ENCODE assay signal across 7 mouse cellular contexts in the genomic region with DNA sequence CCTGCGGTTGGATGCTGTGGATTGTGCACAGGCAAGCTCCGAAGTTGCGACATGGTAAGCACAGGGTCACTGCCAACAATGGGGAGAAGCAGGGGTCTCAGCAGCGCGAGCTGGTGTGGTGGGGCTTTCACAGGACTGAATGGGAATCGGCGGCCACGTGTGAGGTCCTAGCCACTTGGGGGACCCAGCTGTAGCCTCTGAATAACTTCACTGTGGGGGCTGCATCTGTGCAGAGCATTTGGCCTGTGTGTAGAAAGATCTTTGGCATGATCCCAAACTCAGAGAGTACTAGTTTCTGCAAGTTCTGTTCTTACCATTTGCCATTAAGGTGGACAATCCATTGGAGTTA. TPM values are rescaled to one million over a fixed set of nuclear protein-coding genes. Genes with fewer than 3 reads are reported as not detected.
DNase-seq lines count a peak whose midpoint lies in the region; ATAC-seq and TF ChIP-seq lines count a peak whose summit lies in the region.
"Not testable (repeated sequence)": the region's sequence is repeated elsewhere in the genome, so short reads cannot be mapped to it uniquely, and the experiment has no call there.

No protein-coding gene starts in this region.

- 1% methylated on average over 8 of the region's 8 CpGs for WGBS in forebrain, embryonic 10.5 days
- 2% methylated on average over 8 of the region's 8 CpGs for WGBS in heart, embryonic 13.5 days
- WGBS in intestine, embryonic 15.5 days = 0% methylated on average over 8 of the region's 8 CpGs
- WGBS in limb, embryonic 14.5 days = 0% methylated on average over 8 of the region's 8 CpGs
- WGBS in lung, postnatal 0 days = 0% methylated on average over 7 of the region's 8 CpGs
- WGBS in neural tube, embryonic 13.5 days = 0% methylated on average over 8 of the region's 8 CpGs

- peaks cover 31% of the 10 kb centered on the region for H3K9me3 ChIP-seq in forebrain, embryonic 10.5 days
- H3K9me3 ChIP-seq in heart, embryonic 13.5 days; intestine, embryonic 15.5 days; lung, postnatal 0 days (ENCODE audit: low read length); neural tube, embryonic 13.5 days: not testable (repeated sequence)
- H3K9me3 ChIP-seq in limb, embryonic 14.5 days (ENCODE audit: control insufficient read depth, low read length) = peaks cover 16% of the 10 kb centered on the region

- peak overlapping the region; percentile 41 for H3K27ac ChIP-seq in bone marrow macrophage, adult 2 months (ENCODE audit: insufficient read depth, low read depth, low read length)
- peak overlapping the region; percentile 81 for H3K27ac ChIP-seq in forebrain, embryonic 10.5 days
- peak overlapping the region; percentile 93; the same call in 1 of the 2 replicates for H3K27ac ChIP-seq in heart, embryonic 13.5 days (replicated peaks)
- peak overlapping the region; percentile 93 for H3K27ac ChIP-seq in intestine, embryonic 15.5 days
- H3K27ac ChIP-seq in limb, embryonic 14.5 days (replicated peaks; ENCODE audit: low read depth, low read length) = 0 out of 2 replicates have a peak overlapping the region, but pooled peaks have one; percentile 67
- H3K27ac ChIP-seq in lung, postnatal 0 days (ENCODE audit: low read length) = peak overlapping the region; percentile 85
- peak overlapping the region; percentile 56; the same call in 1 of the 2 replicates for H3K27ac ChIP-seq in neural tube, embryonic 13.5 days (replicated peaks)

- not testable (repeated sequence) for TF ChIP-seq CTCF in bone marrow macrophage, adult 2 months (IDR thresholded peaks at IDR 0.05; ENCODE audit: low read depth, low read length); lung, postnatal 0 days (IDR thresholded peaks at IDR 0.05)

- H3K4me1 ChIP-seq in bone marrow macrophage, adult 2 months (ENCODE audit: control insufficient read depth, insufficient read depth, low read length) = peaks cover 13% of the 10 kb centered on the region
- H3K4me1 ChIP-seq in forebrain, embryonic 10.5 days = peaks cover 17% of the 10 kb centered on the region
- peaks cover 23% of the 10 kb centered on the region for H3K4me1 ChIP-seq in heart, embryonic 13.5 days
- not testable (repeated sequence) for H3K4me1 ChIP-seq in intestine, embryonic 15.5 days (replicated peaks); limb, embryonic 14.5 days (ENCODE audit: control insufficient read depth, insufficient read depth, low read length); lung, postnatal 0 days (ENCODE audit: insufficient read depth, low read depth, low read length)
- peaks cover 18% of the 10 kb centered on the region for H3K4me1 ChIP-seq in neural tube, embryonic 13.5 days (replicated peaks)

- peaks cover 35% of the 10 kb centered on the region for H3K36me3 ChIP-seq in forebrain, embryonic 10.5 days (replicated peaks)
- H3K36me3 ChIP-seq in heart, embryonic 13.5 days = peaks cover 12% of the 10 kb centered on the region; the same call in 1 of the 2 replicates
- peaks cover 10% of the 10 kb centered on the region; the same call in 1 of the 2 replicates for H3K36me3 ChIP-seq in intestine, embryonic 15.5 days
- H3K36me3 ChIP-seq in limb, embryonic 14.5 days (ENCODE audit: control insufficient read depth, insufficient read depth, low read length); lung, postnatal 0 days (ENCODE audit: insufficient read depth, low read length); neural tube, embryonic 13.5 days: not testable (repeated sequence)

- TF ChIP-seq EP300 in lung, postnatal 0 days (IDR thresholded peaks at IDR 0.05) = not testable (repeated sequence)

- TF ChIP-seq POLR2A in bone marrow macrophage, adult 2 months (IDR thresholded peaks at IDR 0.05; ENCODE audit: borderline replicate concordance, low read depth, low read length); limb, embryonic 14.5 days (IDR thresholded peaks at IDR 0.05; ENCODE audit: borderline replicate concordance, extremely low read depth, insufficient read depth, insufficient read length): not testable (repeated sequence)

- ATAC-seq in heart, embryonic 13.5 days (ENCODE audit: extremely low read depth, insufficient number of reproducible peaks, low FRiP score, low TSS enrichment) = peak; percentile 21; the same call in 1 of the 2 replicates
- peak; percentile 56 for ATAC-seq in intestine, embryonic 15.5 days
- peak; percentile 77 for ATAC-seq in limb, embryonic 14.5 days (ENCODE audit: low FRiP score, low read depth)
- ATAC-seq in lung, postnatal 0 days = not testable (repeated sequence)
- ATAC-seq in neural tube, embryonic 13.5 days (ENCODE audit: low read depth) = peak; percentile 84

- peak overlapping the region; percentile 73 for H3K4me2 ChIP-seq in heart, embryonic 13.5 days
- peak overlapping the region; percentile 70 for H3K4me2 ChIP-seq in intestine, embryonic 15.5 days (replicated peaks)
- peak overlapping the region; percentile 40 for H3K4me2 ChIP-seq in limb, embryonic 14.5 days (replicated peaks; ENCODE audit: low read depth, low read length, severe bottlenecking)
- H3K4me2 ChIP-seq in lung, postnatal 0 days (replicated peaks; ENCODE audit: low read depth, low read length) = peak overlapping the region; percentile 53
- H3K4me2 ChIP-seq in neural tube, embryonic 13.5 days = peak overlapping the region; percentile 62

- not testable (repeated sequence) for H3K27me3 ChIP-seq in forebrain, embryonic 10.5 days (ENCODE audit: poor library complexity, severe bottlenecking); heart, embryonic 13.5 days (replicated peaks); intestine, embryonic 15.5 days (replicated peaks); limb, embryonic 14.5 days (ENCODE audit: control insufficient read depth, insufficient read depth, low read length); lung, postnatal 0 days (replicated peaks; ENCODE audit: insufficient read depth, low read length); neural tube, embryonic 13.5 days

- H3K4me3 ChIP-seq in bone marrow macrophage, adult 2 months (ENCODE audit: insufficient read depth, low read length) = peak overlapping the region; percentile 67
- peak overlapping the region; percentile 62 for H3K4me3 ChIP-seq in forebrain, embryonic 10.5 days
- H3K4me3 ChIP-seq in heart, embryonic 13.5 days = peak overlapping the region; percentile 65
- H3K4me3 ChIP-seq in intestine, embryonic 15.5 days (replicated peaks) = peak overlapping the region; percentile 57
- H3K4me3 ChIP-seq in limb, embryonic 14.5 days (replicated peaks; ENCODE audit: low read length) = peak overlapping the region; percentile 49
- H3K4me3 ChIP-seq in lung, postnatal 0 days (ENCODE audit: low read depth, low read length) = peak overlapping the region; percentile 52
- H3K4me3 ChIP-seq in neural tube, embryonic 13.5 days = peak overlapping the region; percentile 57

- H3K9ac ChIP-seq in heart, embryonic 13.5 days = peak overlapping the region; percentile 80
- peak overlapping the region; percentile 40 for H3K9ac ChIP-seq in intestine, embryonic 15.5 days
- peak overlapping the region; percentile 47 for H3K9ac ChIP-seq in limb, embryonic 14.5 days (ENCODE audit: low read depth, low read length, severe bottlenecking)
- peak overlapping the region; percentile 43; the same call in 1 of the 2 replicates for H3K9ac ChIP-seq in lung, postnatal 0 days (replicated peaks; ENCODE audit: low read depth)
- H3K9ac ChIP-seq in neural tube, embryonic 13.5 days = peak overlapping the region; percentile 71

- not testable (repeated sequence) for DNase-seq in forebrain, embryonic 10.5 days (ENCODE audit: extremely low spot score, low spot score); limb, embryonic 14.5 days (ENCODE audit: low spot score)
- DNase-seq in lung, postnatal 0 days (ENCODE audit: low spot score) = peak; percentile 6

RNA-seq across cellular contexts. Expression of a gene that starts 0.2 kb away (rescaled TPM):
- 13.2 and 14.3 TPM in 2 replicates for polyA plus RNA-seq in bone marrow macrophage, adult 2 months (2012; ENCODE audit: insufficient read depth, insufficient read length, missing spikeins)
- 20.5 and 23.1 TPM in 2 replicates for polyA plus RNA-seq in forebrain, embryonic 10.5 days (2016; fragmentation: Nextera tagmentation; extraction: Ambion mirVana)
- polyA plus RNA-seq in heart, embryonic 13.5 days (2015; fragmentation: Nextera tagmentation; extraction: Ambion mirVana) = 17.6 and 17.8 TPM in 2 replicates
- polyA plus RNA-seq in intestine, embryonic 15.5 days (2015; fragmentation: Nextera tagmentation; extraction: Ambion mirVana) = 28.7 and 29.7 TPM in 2 replicates
- polyA plus RNA-seq in limb, embryonic 14.5 days (2012; rRNA removed) = 12.4 and 13.5 TPM in 2 replicates
- 29.4 and 32.9 TPM in 2 replicates for polyA plus RNA-seq in limb, embryonic 14.5 days (2014; fragmentation: Nextera tagmentation; extraction: Ambion mirVana)
- 19.4 and 19.8 TPM in 2 replicates for polyA plus RNA-seq in lung, postnatal 0 days (2015; fragmentation: Nextera tagmentation; extraction: Ambion mirVana)
- polyA plus RNA-seq in neural tube, embryonic 13.5 days (2015; fragmentation: Nextera tagmentation; extraction: Ambion mirVana) = 18.4 and 21.6 TPM in 2 replicates

RNA-seq across cellular contexts. Expression of a gene that starts 34.9 kb away (rescaled TPM):
- 13.8 and 16.2 TPM in 2 replicates for polyA plus RNA-seq in bone marrow macrophage, adult 2 months (2012; ENCODE audit: insufficient read depth, insufficient read length, missing spikeins)
- polyA plus RNA-seq in forebrain, embryonic 10.5 days (2016; fragmentation: Nextera tagmentation; extraction: Ambion mirVana) = 15.9 and 17.4 TPM in 2 replicates
- 7.7 and 8.1 TPM in 2 replicates for polyA plus RNA-seq in heart, embryonic 13.5 days (2015; fragmentation: Nextera tagmentation; extraction: Ambion mirVana)
- 11.7 and 12.4 TPM in 2 replicates for polyA plus RNA-seq in intestine, embryonic 15.5 days (2015; fragmentation: Nextera tagmentation; extraction: Ambion mirVana)
- polyA plus RNA-seq in limb, embryonic 14.5 days (2012; rRNA removed) = 17.3 and 20.0 TPM in 2 replicates
- polyA plus RNA-seq in limb, embryonic 14.5 days (2014; fragmentation: Nextera tagmentation; extraction: Ambion mirVana) = 11.9 and 14.5 TPM in 2 replicates
- 6.1 and 7.0 TPM in 2 replicates for polyA plus RNA-seq in lung, postnatal 0 days (2015; fragmentation: Nextera tagmentation; extraction: Ambion mirVana)
- polyA plus RNA-seq in neural tube, embryonic 13.5 days (2015; fragmentation: Nextera tagmentation; extraction: Ambion mirVana) = 10.8 and 13.5 TPM in 2 replicates

RNA-seq across cellular contexts. Expression of a gene that starts 35.0 kb away (rescaled TPM):
- polyA plus RNA-seq in bone marrow macrophage, adult 2 months (2012; ENCODE audit: insufficient read depth, insufficient read length, missing spikeins) = 12.3 and 13.4 TPM in 2 replicates
- polyA plus RNA-seq in forebrain, embryonic 10.5 days (2016; fragmentation: Nextera tagmentation; extraction: Ambion mirVana) = 11.7 and 16.1 TPM in 2 replicates
- 13.2 and 13.3 TPM in 2 replicates for polyA plus RNA-seq in heart, embryonic 13.5 days (2015; fragmentation: Nextera tagmentation; extraction: Ambion mirVana)
- 15.1 and 15.8 TPM in 2 replicates for polyA plus RNA-seq in intestine, embryonic 15.5 days (2015; fragmentation: Nextera tagmentation; extraction: Ambion mirVana)
- 12.0 and 14.2 TPM in 2 replicates for polyA plus RNA-seq in limb, embryonic 14.5 days (2012; rRNA removed)
- polyA plus RNA-seq in limb, embryonic 14.5 days (2014; fragmentation: Nextera tagmentation; extraction: Ambion mirVana) = 21.7 and 22.2 TPM in 2 replicates
- 15.0 and 16.5 TPM in 2 replicates for polyA plus RNA-seq in lung, postnatal 0 days (2015; fragmentation: Nextera tagmentation; extraction: Ambion mirVana)
- 14.3 and 14.7 TPM in 2 replicates for polyA plus RNA-seq in neural tube, embryonic 13.5 days (2015; fragmentation: Nextera tagmentation; extraction: Ambion mirVana)

Comparison
In these comparisons a context has a peak if more than half of its experiments do, and no peak if none do; other contexts are left out.
1. H3K27ac ChIP-seq: peak in every context shown above with its lines; median percentile 93 in heart, embryonic 13.5 days; 93 in intestine, embryonic 15.5 days; 85 in lung, postnatal 0 days; 81 in forebrain, embryonic 10.5 days; 67 in limb, embryonic 14.5 days; 56 in neural tube, embryonic 13.5 days; 41 in bone marrow macrophage, adult 2 months.